Mouse (Mus musculus) adrenal gland, postnatal 10 days (tissue): ENCODE measurements around the gene Bicc1. TPM values are rescaled to one million over a fixed set of nuclear protein-coding genes. Genes with fewer than 3 reads are reported as not detected.

Source experiments
- DNase-seq: peaks from one replicate; pipeline ENCODE4 v3.0.0; 2021; ENCODE audit warnings: mixed read lengths
- long read RNA-seq, 2 experiments: library from polyadenylated mRNA; stranded (forward); transcript quantifications; one replicate each; pipeline ENCODE4 v2.0.0; 2021
- total RNA-seq, 2 experiments: library from RNA; stranded (reverse); gene quantifications; 2 replicates each; pipeline ENCODE4 v1.2.3; 2021

Bicc1 gene
- total RNA-seq, result 10 to 100 TPM; 21.8 to 22.7 TPM
- long read RNA-seq, experiment 1, full-length matches to known transcripts, result 4 of 19 reads
- long read RNA-seq, experiment 1, partial matches to known transcripts, result 9 of 19 reads
- long read RNA-seq, experiment 1, other reads (novel, unspliced or antisense), result 6 of 19 reads
- long read RNA-seq, experiment 2, full-length matches to known transcripts, result 14 of 21 reads
- long read RNA-seq, experiment 2, partial matches to known transcripts, result 4 of 21 reads
- long read RNA-seq, experiment 2, other reads (novel, unspliced or antisense), result 3 of 21 reads

- peak; percentile 75 for DNase-seq
Measured at GRCm38 (mm10) chr10:71159676-71160235, at the start of gene Bicc1. TSS of gene Bicc1 (minus strand) at chr10:71159700.

GRCm38 (mm10) chr10:71201512-71201911 is 42.0 kb upstream of the Bicc1 start:
- DNase-seq, result no peak

GRCm38 (mm10) chr10:71200964-71201363 is 41.5 kb upstream of the Bicc1 start:
- DNase-seq, result no peak

GRCm38 (mm10) chr10:71198676-71199075 is 39.2 kb upstream of the Bicc1 start:
- DNase-seq, result no peak

- no peak for DNase-seq
Measured at GRCm38 (mm10) chr10:71197036-71197785, 37.7 kb upstream of the Bicc1 start.

GRCm38 (mm10) chr10:71195501-71195900 is 36.0 kb upstream of the Bicc1 start:
- no peak for DNase-seq

GRCm38 (mm10) chr10:71194713-71195112 is 35.2 kb upstream of the Bicc1 start:
- no peak for DNase-seq

- DNase-seq, result no peak
Measured at GRCm38 (mm10) chr10:71193319-71193718, 33.8 kb upstream of the Bicc1 start.

- no peak for DNase-seq
Measured at GRCm38 (mm10) chr10:71192886-71193285, 33.4 kb upstream of the Bicc1 start.

GRCm38 (mm10) chr10:71188681-71189080 is 29.2 kb upstream of the Bicc1 start:
- DNase-seq, result no peak

GRCm38 (mm10) chr10:71185059-71185458 is 25.6 kb upstream of the Bicc1 start:
- DNase-seq, result no peak

- no peak for DNase-seq
Measured at GRCm38 (mm10) chr10:71183339-71184031, 24.0 kb upstream of the Bicc1 start.

GRCm38 (mm10) chr10:71181931-71182330 is 22.4 kb upstream of the Bicc1 start:
- no peak for DNase-seq

- no peak for DNase-seq
Measured at GRCm38 (mm10) chr10:71181091-71181490, 21.6 kb upstream of the Bicc1 start.

- no peak for DNase-seq
Measured at GRCm38 (mm10) chr10:71180057-71180456, 20.6 kb upstream of the Bicc1 start.

- no peak for DNase-seq
Measured at GRCm38 (mm10) chr10:71177201-71177600, 17.7 kb upstream of the Bicc1 start.

- no peak for DNase-seq
Measured at GRCm38 (mm10) chr10:71176341-71176740, 16.8 kb upstream of the Bicc1 start.

GRCm38 (mm10) chr10:71175280-71175679 is 15.8 kb upstream of the Bicc1 start:
- DNase-seq, result no peak

- DNase-seq, result no peak
Measured at GRCm38 (mm10) chr10:71171414-71171813, 11.9 kb upstream of the Bicc1 start.

- no peak for DNase-seq
Measured at GRCm38 (mm10) chr10:71170771-71171170, 11.3 kb upstream of the Bicc1 start.

GRCm38 (mm10) chr10:71169811-71170210 is 10.3 kb upstream of the Bicc1 start:
- DNase-seq, result no peak

GRCm38 (mm10) chr10:71169171-71169570 is 9.7 kb upstream of the Bicc1 start:
- no peak for DNase-seq

- no peak for DNase-seq
Measured at GRCm38 (mm10) chr10:71160449-71160848, 949 bp upstream of the Bicc1 start.
